Mouse (Mus musculus) heart, adult 2 months (tissue): ENCODE data around the gene Pmfbp1.

ENCODE experiments used
- CTCF ChIP-seq: fragments of 200-600 bp; IDR thresholded peaks from 2 replicates; pipeline ENCODE4 v1.8.1; 2022; ENCODE audit warnings: antibody characterized with exemption, mild to moderate bottlenecking, moderate library complexity
- POLR2A ChIP-seq: fragments of 200-500 bp; IDR thresholded peaks from 2 replicates; pipeline ENCODE4 v1.6.1; 2011; ENCODE audit warnings: mild to moderate bottlenecking, low read depth, low read length, control low read depth; ENCODE audit not compliant: insufficient read depth

GRCm38 (mm10) chr8:109564766-109565165 lies 70.9 kb downstream of the Pmfbp1 start:
- no peak for TF ChIP-seq POLR2A
- TF ChIP-seq CTCF = no peak
